In genomic region chr2:131953711-131954110, GRCm38 (mm10) we compare ENCODE assay signal across 13 mouse cellular contexts. TPM values are rescaled to one million over a fixed set of nuclear protein-coding genes. Genes with fewer than 3 reads are reported as not detected.
DNase-seq lines count a peak whose midpoint lies in the region; ATAC-seq lines count a peak whose summit lies in the region.
"Had no signal": no experiment of that assay in that cellular context is flagged by ENCODE, and none has a peak within 500 bp of the region (broad histone marks: within the 10 kb centered on the region; RNA-seq: fewer than 3 reads in every experiment).

No protein-coding gene starts in this region.

- H3K4me3 ChIP-seq in kidney, embryonic 14.5 days (ENCODE audit: low read length), result no peak overlapping the region; the same call in 1 of the 2 replicates
- peak overlapping the region; percentile 31; the same call in 1 of the 2 replicates for H3K4me3 ChIP-seq in intestine, embryonic 16.5 days (ENCODE audit: low read length)
- no peak overlapping the region for H3K4me3 ChIP-seq in neural tube, embryonic 15.5 days (replicated peaks)

- peak overlapping the region; percentile 46 for H3K4me2 ChIP-seq in kidney, embryonic 14.5 days (replicated peaks; ENCODE audit: low read depth, low read length)
- peak overlapping the region; percentile 47 for H3K4me2 ChIP-seq in intestine, embryonic 16.5 days (ENCODE audit: low read depth, low read length)
- 0 out of 2 replicates have a peak overlapping the region, but pooled peaks have one; percentile 43 for H3K4me2 ChIP-seq in neural tube, embryonic 15.5 days

- no peak for ATAC-seq in kidney, embryonic 14.5 days (ENCODE audit: low FRiP score, low TSS enrichment)
- no peak for ATAC-seq in intestine, embryonic 16.5 days
- ATAC-seq in neural tube, embryonic 15.5 days (ENCODE audit: low FRiP score), result no peak

- 85% methylated on average over 4 of the region's 4 CpGs for WGBS in kidney, embryonic 14.5 days
- WGBS in intestine, embryonic 16.5 days, result 85% methylated on average over 4 of the region's 4 CpGs
- WGBS in neural tube, embryonic 15.5 days, result 92% methylated on average over 4 of the region's 4 CpGs

- no peak overlapping the region for H3K27ac ChIP-seq in kidney, embryonic 14.5 days (ENCODE audit: low read depth, low read length)
- H3K27ac ChIP-seq in intestine, embryonic 16.5 days (ENCODE audit: low read length), result no peak overlapping the region
- no peak overlapping the region for H3K27ac ChIP-seq in neural tube, embryonic 15.5 days (replicated peaks)
- H3K27ac ChIP-seq: gastrocnemius, adult 2 months had no signal

- H3K36me3 ChIP-seq in kidney, embryonic 14.5 days (ENCODE audit: control insufficient read depth, insufficient read depth, low read length), result no peaks in the 10 kb centered on the region
- no peaks in the 10 kb centered on the region for H3K36me3 ChIP-seq in intestine, embryonic 16.5 days (ENCODE audit: control insufficient read depth, insufficient read depth, low read length)
- no peaks in the 10 kb centered on the region for H3K36me3 ChIP-seq in neural tube, embryonic 15.5 days
- H3K36me3 ChIP-seq: G1E had no signal

- H3K9ac ChIP-seq in kidney, embryonic 14.5 days (ENCODE audit: low read depth, low read length), result no peak overlapping the region
- H3K9ac ChIP-seq in intestine, embryonic 16.5 days (ENCODE audit: low read depth, low read length), result peak overlapping the region; percentile 23; the same call in 1 of the 2 replicates
- H3K9ac ChIP-seq in neural tube, embryonic 15.5 days (replicated peaks), result no peak overlapping the region

- H3K4me1 ChIP-seq in kidney, embryonic 14.5 days (ENCODE audit: control insufficient read depth, insufficient read depth, low read length), result peaks cover 8% of the 10 kb centered on the region; the same call in 1 of the 2 replicates
- peaks cover 3% of the 10 kb centered on the region; the same call in 1 of the 2 replicates for H3K4me1 ChIP-seq in intestine, embryonic 16.5 days (ENCODE audit: control insufficient read depth, insufficient read depth, low read length)
- H3K4me1 ChIP-seq in neural tube, embryonic 15.5 days, result peaks cover 29% of the 10 kb centered on the region

- H3K9me3 ChIP-seq in kidney, embryonic 14.5 days (ENCODE audit: control insufficient read depth, low read length), result no peaks in the 10 kb centered on the region
- no peaks in the 10 kb centered on the region for H3K9me3 ChIP-seq in intestine, embryonic 16.5 days (ENCODE audit: control insufficient read depth, low read length)
- no peaks in the 10 kb centered on the region for H3K9me3 ChIP-seq in neural tube, embryonic 15.5 days (replicated peaks)
- H3K9me3 ChIP-seq: G1E had no signal

- no peak for DNase-seq in kidney, postnatal 25 days
- DNase-seq in spleen, postnatal 4 days (ENCODE audit: low spot score in 2 of 2), result peak; percentile 6 to 45
- no peak for DNase-seq in spleen, postnatal 36 days (ENCODE audit: low spot score in 2 of 2)
- DNase-seq in c-Kit-positive CD71-positive TER-119-positive erythroid progenitor cells, embryonic 14.5 days (ENCODE audit: low spot score), result no peak
- DNase-seq: layer of hippocampus, adult 9-11 months; lung, postnatal 14 days had no signal

- H3K27me3 ChIP-seq in kidney, embryonic 14.5 days (ENCODE audit: control insufficient read depth, insufficient read depth, low read length), result peaks cover 19% of the 10 kb centered on the region
- H3K27me3 ChIP-seq in intestine, embryonic 16.5 days (replicated peaks; ENCODE audit: control insufficient read depth, insufficient read depth, low read length), result peaks cover 17% of the 10 kb centered on the region; the same call in 1 of the 2 replicates
- peaks cover 30% of the 10 kb centered on the region for H3K27me3 ChIP-seq in neural tube, embryonic 15.5 days (replicated peaks)

RNA-seq across cellular contexts. Expression of gene Prnd, which starts 3.0 kb away (rescaled TPM):
- polyA plus RNA-seq in kidney, embryonic 14.5 days (2014; fragmentation: Nextera tagmentation; extraction: Ambion mirVana), result 17.6 and 17.9 TPM in 2 replicates
- 27.1 and 28.8 TPM in 2 replicates for polyA plus RNA-seq in intestine, embryonic 16.5 days (2015; fragmentation: Nextera tagmentation; extraction: Ambion mirVana)
- polyA plus RNA-seq in neural tube, embryonic 15.5 days (2015; fragmentation: Nextera tagmentation; extraction: Ambion mirVana), result 9.5 and 15.1 TPM in 2 replicates
- polyA plus RNA-seq: G1E had no signal

RNA-seq across cellular contexts. Expression of gene Prn, which starts 44.0 kb away (rescaled TPM):
- not detected in 2 replicates for polyA plus RNA-seq in kidney, embryonic 14.5 days (2014; fragmentation: Nextera tagmentation; extraction: Ambion mirVana)
- not detected in 2 replicates for polyA plus RNA-seq in intestine, embryonic 16.5 days (2015; fragmentation: Nextera tagmentation; extraction: Ambion mirVana)
- polyA plus RNA-seq in neural tube, embryonic 15.5 days (2015; fragmentation: Nextera tagmentation; extraction: Ambion mirVana), result not detected in 2 replicates
- polyA plus RNA-seq: cerebellum, adult 2 months; G1E; neural tube, embryonic 14.5 days had no signal

RNA-seq across cellular contexts. Expression of gene Prnp, which starts 44.0 kb away (rescaled TPM):
- polyA plus RNA-seq in kidney, embryonic 14.5 days (2014; fragmentation: Nextera tagmentation; extraction: Ambion mirVana), result 23.1 and 23.9 TPM in 2 replicates
- 49.5 and 50.7 TPM in 2 replicates for polyA plus RNA-seq in intestine, embryonic 16.5 days (2015; fragmentation: Nextera tagmentation; extraction: Ambion mirVana)
- 141 and 148 TPM in 2 replicates for polyA plus RNA-seq in neural tube, embryonic 15.5 days (2015; fragmentation: Nextera tagmentation; extraction: Ambion mirVana)

Comparison
In these comparisons a context has a peak if more than half of its experiments do, and no peak if none do; other contexts are left out.
1. DNase-seq: peak in spleen, postnatal 4 days (2 of 2); none in kidney, postnatal 25 days (0 of 2), spleen, postnatal 36 days (0 of 2) and c-Kit-positive CD71-positive TER-119-positive erythroid progenitor cells, embryonic 14.5 days (single experiment).
2. Peak in every context shown above with its lines, with median percentiles within 50 percentile points of each other: H3K4me2 ChIP-seq.